Mouse (Mus musculus) heart, embryonic 12.5 days (tissue): Measurements from ENCODE around the gene Shf. TPM values are rescaled to one million over a fixed set of nuclear protein-coding genes. Genes with fewer than 3 reads are reported as not detected.

ENCODE experiments used
- ATAC-seq: fragments of 200-750 bp; cut with Nextera tagmentation; 2 replicates; pipeline ENCODE4 v1.8.0; 2017; ENCODE audit warnings: moderate TSS enrichment, moderate library complexity; ENCODE audit not compliant: insufficient number of reproducible peaks, low FRiP score
- H3K27ac ChIP-seq: fragments of 300-500 bp; sonication (generic); 2 replicates; pipeline ENCODE4 v1.5.1; 2016; ENCODE audit warnings: mild to moderate bottlenecking, moderate library complexity; ENCODE audit not compliant: poor library complexity, severe bottlenecking
- H3K27me3 ChIP-seq: fragments of 300-500 bp; sonication (generic); replicated peaks from 2 replicates; pipeline ENCODE4 v1.6.1; 2016; ENCODE audit warnings: mild to moderate bottlenecking, moderate library complexity
- H3K36me3 ChIP-seq: fragments of 300-500 bp; sonication (generic); 2 replicates; pipeline ENCODE4 v1.6.1; 2016; ENCODE audit warnings: mild to moderate bottlenecking, moderate library complexity
- H3K4me1 ChIP-seq: fragments of 300-500 bp; sonication (generic); replicated peaks from 2 replicates; pipeline ENCODE4 v1.6.1; 2016; ENCODE audit warnings: mild to moderate bottlenecking
- H3K4me2 ChIP-seq: fragments of 300-500 bp; sonication (generic); 2 replicates; pipeline ENCODE4 v1.6.1; 2016; ENCODE audit warnings: mild to moderate bottlenecking, moderate library complexity
- H3K4me3 ChIP-seq: fragments of 300-500 bp; sonication (generic); 2 replicates; pipeline ENCODE4 v1.5.1; 2016; ENCODE audit warnings: mild to moderate bottlenecking
- H3K9ac ChIP-seq: fragments of 300-500 bp; sonication (generic); 2 replicates; pipeline ENCODE4 v1.6.1; 2016; ENCODE audit warnings: mild to moderate bottlenecking, moderate library complexity
- H3K9me3 ChIP-seq: fragments of 300-500 bp; sonication (generic); replicated peaks from 2 replicates; pipeline ENCODE4 v1.6.1; 2016; ENCODE audit warnings: mild to moderate bottlenecking, moderate library complexity
- WGBS: fragments of 180-500 bp; shearing (Covaris S2); methylation state at CpG from one replicate; pipeline ENCODE4 v1.1.7; 2016; 5-methylcytosine and 5-hydroxymethylcytosine counted together
- polyA plus RNA-seq: library from polyadenylated mRNA; unstranded; fragments of >200 nt; fragmentation: Nextera tagmentation; extraction: Ambion mirVana; gene quantifications from 2 replicates; pipeline ENCODE4 v1.2.1, GENCODE M21; 2016

The Shf gene
- polyA plus RNA-seq, 1 experiment from 2014 or later, result 2.9 TPM

DNA sequence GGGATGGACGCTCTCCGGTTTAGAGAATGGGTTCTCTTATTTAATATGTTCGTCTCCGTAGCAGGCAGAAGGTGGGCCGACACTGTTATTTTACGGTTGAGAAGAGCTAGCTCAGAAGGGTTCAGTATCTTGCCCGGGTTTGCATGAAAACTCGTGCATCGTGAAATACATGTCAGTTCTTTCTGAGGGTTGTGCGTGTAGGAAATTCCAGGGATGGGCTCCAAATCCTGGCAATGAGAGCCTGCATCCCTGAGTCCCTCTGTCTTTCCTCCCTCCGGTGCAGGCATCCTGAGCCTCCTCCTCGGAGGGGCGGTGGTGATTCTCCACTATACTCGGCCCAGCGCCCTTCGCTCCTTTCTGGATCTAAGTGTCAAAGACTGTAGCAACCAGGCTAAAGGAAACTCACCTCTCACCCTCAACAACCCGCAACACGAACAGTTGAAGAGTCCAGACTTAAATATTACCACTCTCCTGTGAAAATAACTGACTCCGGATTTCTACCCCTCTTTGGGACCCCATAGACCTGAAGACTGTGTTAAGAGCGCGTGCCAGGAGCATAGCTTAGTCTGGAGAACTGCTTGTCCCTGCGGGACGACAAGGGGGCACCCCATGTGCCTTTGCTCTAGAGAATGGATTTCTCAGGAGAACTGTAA lies 66.9 kb downstream of the Shf start:
- H3K36me3 ChIP-seq, result no peaks in the 10 kb centered on the region
- H3K4me2 ChIP-seq, result peak overlapping the region; percentile 79
- H3K9me3 ChIP-seq, result no peaks in the 10 kb centered on the region
- H3K27me3 ChIP-seq, result peaks cover 98% of the 10 kb centered on the region
- no peak overlapping the region for H3K9ac ChIP-seq
- peak overlapping the region; percentile 48 for H3K4me3 ChIP-seq
- 8% methylated on average over 23 of the region's 23 CpGs for WGBS
- peaks cover 36% of the 10 kb centered on the region for H3K4me1 ChIP-seq
- no peak for ATAC-seq
- no peak overlapping the region for H3K27ac ChIP-seq

DNA sequence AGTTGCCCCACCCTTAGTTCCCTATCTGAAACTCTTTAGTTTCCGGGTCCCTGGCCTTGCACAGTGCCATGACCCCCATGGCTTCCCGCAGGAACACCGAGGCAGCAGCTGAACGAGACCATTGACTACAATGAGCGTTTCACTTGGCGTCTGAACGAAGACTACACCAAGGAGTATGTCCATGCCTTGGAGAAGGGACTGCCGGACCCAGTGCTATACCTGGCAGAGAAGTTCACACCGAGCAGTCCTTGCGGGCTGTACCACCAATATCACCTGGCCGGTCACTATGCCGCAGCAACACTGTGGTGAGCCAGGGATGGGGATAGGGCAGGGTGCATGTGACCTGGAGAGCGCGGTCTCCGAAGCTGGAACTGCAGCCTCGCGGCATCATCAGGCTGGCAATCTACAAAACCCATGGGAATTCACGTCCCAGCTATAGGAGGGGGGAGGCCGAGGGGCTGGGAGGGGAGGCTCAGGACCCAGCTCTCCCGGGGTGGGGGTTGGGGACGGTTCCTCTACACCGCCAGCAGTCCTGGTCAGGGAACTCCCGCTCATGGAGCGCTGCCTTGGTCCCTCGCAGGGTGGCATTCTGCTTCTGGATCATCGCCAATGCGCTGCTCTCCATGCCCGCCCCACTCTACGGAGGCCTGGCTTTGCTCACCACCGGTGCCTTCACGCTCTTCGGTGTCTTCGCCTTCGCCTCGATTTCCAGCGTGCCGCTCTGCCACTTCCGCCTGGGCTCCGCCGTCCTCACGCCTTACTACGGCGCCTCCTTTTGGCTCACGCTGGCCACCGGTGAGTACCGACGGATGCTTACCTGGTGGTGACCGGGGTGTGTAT lies 67.7 kb downstream of the Shf start:
- Histone ChIP-seq H3K4me3 (peak overlapping the region; percentile 48), H3K27me3 (peaks cover 98% of the 10 kb centered on the region), H3K9ac (peak overlapping the region; percentile 27; the same call in 1 of the 2 replicates), H3K9me3 (no peaks in the 10 kb centered on the region), H3K4me2 (peak overlapping the region; percentile 79), H3K27ac (no peak overlapping the region), H3K4me1 (peaks cover 40% of the 10 kb centered on the region), H3K36me3 (no peaks in the 10 kb centered on the region)
- WGBS, result 1% methylated on average over 48 of the region's 48 CpGs
- peak; percentile 12; the same call in 1 of the 2 replicates for ATAC-seq

DNA sequence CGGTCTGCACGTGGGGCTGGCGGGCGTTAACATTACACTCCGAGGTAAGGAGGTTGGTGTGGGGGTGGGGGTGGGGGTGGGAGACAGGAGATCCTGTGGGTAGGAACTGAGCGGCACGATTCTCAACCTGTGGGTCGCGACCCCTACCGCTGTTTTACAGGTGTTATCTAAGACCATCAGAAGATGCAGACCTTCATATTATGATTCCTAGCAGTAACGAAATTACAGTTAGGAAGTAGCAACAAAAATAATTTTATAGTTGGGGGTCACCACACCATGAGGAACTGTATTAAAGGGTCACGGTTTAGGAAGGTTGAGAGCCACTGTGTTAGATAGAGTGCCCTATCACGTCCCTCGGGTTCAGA lies 68.3 kb downstream of the Shf start:
- 7% methylated on average over 14 of the region's 14 CpGs for WGBS
- H3K9ac ChIP-seq, result no peak overlapping the region
- ATAC-seq, result no peak
- H3K9me3 ChIP-seq, result no peaks in the 10 kb centered on the region
- H3K4me2 ChIP-seq, result peak overlapping the region; percentile 79
- no peaks in the 10 kb centered on the region for H3K36me3 ChIP-seq
- no peak overlapping the region for H3K27ac ChIP-seq
- H3K4me1 ChIP-seq, result peaks cover 40% of the 10 kb centered on the region
- H3K27me3 ChIP-seq, result peaks cover 98% of the 10 kb centered on the region
- H3K4me3 ChIP-seq, result peak overlapping the region; percentile 48

DNA sequence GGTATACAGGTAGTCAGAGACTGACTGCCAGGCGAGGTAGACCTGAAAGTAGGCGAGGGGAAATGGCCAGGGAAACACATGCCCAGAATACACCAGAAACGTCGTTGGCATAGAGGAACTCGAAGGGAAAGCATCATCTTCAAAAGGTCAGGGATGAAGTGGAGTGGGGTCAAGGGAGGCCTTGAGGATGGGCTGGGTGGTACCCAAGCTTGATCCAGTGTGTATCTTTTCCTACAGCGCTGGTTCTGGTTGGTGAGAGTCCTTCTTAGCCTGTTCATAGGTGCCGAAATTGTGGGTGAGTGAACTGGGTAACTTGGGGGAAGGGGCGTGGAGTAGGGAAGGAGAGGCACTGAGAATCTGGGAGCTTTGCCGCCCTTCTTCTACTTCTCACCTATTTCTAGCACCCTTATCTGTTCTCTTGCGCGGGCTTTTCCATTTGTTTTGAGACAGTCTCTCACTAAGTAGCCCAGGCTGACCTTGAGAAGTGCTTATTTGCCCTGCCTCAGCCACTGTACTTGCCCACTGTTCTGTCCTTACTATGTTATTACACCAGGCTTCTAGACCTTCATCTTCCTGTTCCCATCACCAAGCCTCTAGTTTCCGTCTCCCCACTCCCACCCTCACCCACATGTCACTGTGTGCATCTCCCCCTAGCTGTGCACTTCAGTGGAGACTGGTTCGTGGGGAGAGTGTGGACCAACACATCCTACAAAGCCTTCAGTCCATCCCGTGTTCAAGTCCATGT lies 68.9 kb downstream of the Shf start:
- no peaks in the 10 kb centered on the region for H3K9me3 ChIP-seq
- no peaks in the 10 kb centered on the region for H3K36me3 ChIP-seq
- no peak overlapping the region for H3K4me3 ChIP-seq
- peaks cover 98% of the 10 kb centered on the region for H3K27me3 ChIP-seq
- ATAC-seq, result no peak
- H3K4me1 ChIP-seq, result peaks cover 40% of the 10 kb centered on the region
- 12% methylated on average over 14 of the region's 14 CpGs for WGBS
- H3K9ac ChIP-seq, result no peak overlapping the region
- H3K27ac ChIP-seq, result no peak overlapping the region
- no peak overlapping the region for H3K4me2 ChIP-seq

Other genes starting within 250 kb of the Shf start
- 246 and 247 TPM in 2 replicates for gene B2m, start 221.5 kb downstream of the Shf start, polyA plus RNA-seq
- 0.10 TPM in 1 of 2 replicates, not detected in the other for gene Trim69, start 208.5 kb downstream of the Shf start, polyA plus RNA-seq
- not detected in 2 replicates for gene Patl2, start 183.0 kb downstream of the Shf start, polyA plus RNA-seq
- not detected in 2 replicates for gene Terb2, start 182.9 kb downstream of the Shf start, polyA plus RNA-seq
- gene Sord, start 134.4 kb downstream of the Shf start, polyA plus RNA-seq, result 55.2 and 55.5 TPM in 2 replicates
- 0.13 TPM in 2 replicates for gene Duox2, start 70.7 kb downstream of the Shf start, polyA plus RNA-seq
- gene Duoxa2, start 70.3 kb downstream of the Shf start, polyA plus RNA-seq, result not detected in 2 replicates
- not detected in 2 replicates for gene Duoxa1, start 55.4 kb downstream of the Shf start, polyA plus RNA-seq
- 0.04 and 0.05 TPM in 2 replicates for gene Duox1, start 53.5 kb downstream of the Shf start, polyA plus RNA-seq
- gene Slc28a2, start 57.3 kb upstream of the Shf start, polyA plus RNA-seq, result 0.19 and 0.24 TPM in 2 replicates
- gene Gm14085, start 115.8 kb upstream of the Shf start, polyA plus RNA-seq, result not detected in 2 replicates
- 29.9 and 34.8 TPM in 2 replicates for gene Gatm, start 242.1 kb upstream of the Shf start, polyA plus RNA-seq